Mouse (Mus musculus): ENCODE results near the gene Pawr. TPM values are rescaled to one million over a fixed set of nuclear protein-coding genes. Genes with fewer than 3 reads are reported as not detected.
A peak's percentile ranks its signal among the peaks of the same experiment; 100 is the strongest.

Pawr gene
- polyA plus RNA-seq, 1 experiment from 2014 or later: 2.2 TPM

DNA sequence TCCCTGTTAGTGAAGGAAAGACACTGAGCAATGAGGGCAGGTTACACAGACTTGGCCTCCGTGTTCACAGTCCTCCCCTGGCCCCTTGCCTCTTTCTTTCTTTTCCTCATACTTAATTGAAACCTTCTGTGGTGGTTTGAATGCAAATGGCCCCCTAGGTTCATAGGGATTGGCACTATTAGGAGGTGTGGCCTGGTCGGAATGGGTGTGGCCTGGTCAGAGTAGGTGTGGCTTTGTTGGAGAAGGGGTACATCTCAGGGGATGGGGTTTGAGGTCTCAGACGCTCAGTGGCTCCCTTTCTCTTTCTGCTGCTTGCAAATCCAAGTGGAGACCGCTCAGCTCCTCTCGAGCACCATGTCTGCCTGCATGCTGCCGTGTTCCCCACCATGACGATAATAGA lies 37.2 kb upstream of the Pawr start:
- Histone ChIP-seq H3K27ac (no peak overlapping the region), H3K9me3 (no peaks in the 10 kb centered on the region), H3K27me3 (no peaks in the 10 kb centered on the region), H3K4me3 (no peak overlapping the region), H3K4me1 (no peaks in the 10 kb centered on the region), H3K36me3 (no peaks in the 10 kb centered on the region), H3K9ac (no peak overlapping the region), H3K4me2 (replicated peaks) (no peak overlapping the region)
- ATAC-seq (ENCODE audit: low FRiP score, low read depth): no peak
- 75% methylated on average over 7 of the region's 7 CpGs for WGBS

DNA sequence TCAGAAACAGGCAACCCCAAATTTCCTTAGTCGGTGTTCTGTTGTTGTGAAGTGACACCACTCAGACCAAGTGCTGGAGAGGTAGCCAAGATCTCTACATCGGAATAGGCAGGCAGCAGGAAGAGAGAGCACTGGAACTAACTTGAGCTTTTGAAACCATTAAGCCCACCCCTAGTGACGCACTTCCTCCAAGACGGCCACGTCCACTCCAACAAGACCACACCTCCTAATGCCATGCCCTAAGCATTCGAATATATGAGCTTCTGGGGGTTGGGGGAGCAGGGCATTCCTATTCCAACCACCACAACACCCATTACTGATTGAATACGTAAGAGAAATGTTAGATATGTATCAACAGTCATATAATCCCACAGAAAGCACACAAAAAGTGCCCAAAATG lies 35.5 kb upstream of the Pawr start:
- Histone ChIP-seq H3K27me3 (no peaks in the 10 kb centered on the region), H3K4me1 (no peaks in the 10 kb centered on the region), H3K9ac (no peak overlapping the region), H3K27ac (no peak overlapping the region), H3K36me3 (no peaks in the 10 kb centered on the region), H3K9me3 (no peaks in the 10 kb centered on the region), H3K4me3 (no peak overlapping the region), H3K4me2 (replicated peaks) (no peak overlapping the region)
- 79% methylated on average over 7 of the region's 7 CpGs for WGBS
- no peak for ATAC-seq (ENCODE audit: low FRiP score, low read depth)

DNA sequence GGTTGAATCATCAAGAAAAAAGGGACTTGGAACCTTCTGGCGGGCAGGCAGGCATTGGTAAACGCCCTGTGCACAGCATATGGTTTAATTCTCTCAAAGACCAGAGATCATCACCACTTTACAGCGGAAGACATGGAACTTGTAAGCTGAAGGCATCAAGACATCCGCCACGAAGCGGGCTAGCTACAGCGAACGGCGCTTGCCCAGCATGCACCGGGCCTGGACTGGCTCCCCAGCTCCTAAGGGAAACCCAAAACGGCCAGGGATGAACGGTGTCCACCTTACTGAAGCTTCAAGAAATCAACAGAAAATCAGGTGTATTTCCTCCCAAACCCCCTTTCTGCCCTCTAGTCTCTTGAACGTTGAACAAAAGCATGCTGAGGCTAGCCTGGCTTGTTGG lies 33.7 kb upstream of the Pawr start:
- Histone ChIP-seq H3K4me1 (no peaks in the 10 kb centered on the region), H3K27ac (no peak overlapping the region), H3K4me3 (no peak overlapping the region), H3K4me2 (replicated peaks) (no peak overlapping the region), H3K36me3 (no peaks in the 10 kb centered on the region), H3K27me3 (no peaks in the 10 kb centered on the region), H3K9me3 (no peaks in the 10 kb centered on the region), H3K9ac (no peak overlapping the region)
- 92% methylated on average over 13 of the region's 13 CpGs for WGBS
- no peak for ATAC-seq (ENCODE audit: low FRiP score, low read depth)

DNA sequence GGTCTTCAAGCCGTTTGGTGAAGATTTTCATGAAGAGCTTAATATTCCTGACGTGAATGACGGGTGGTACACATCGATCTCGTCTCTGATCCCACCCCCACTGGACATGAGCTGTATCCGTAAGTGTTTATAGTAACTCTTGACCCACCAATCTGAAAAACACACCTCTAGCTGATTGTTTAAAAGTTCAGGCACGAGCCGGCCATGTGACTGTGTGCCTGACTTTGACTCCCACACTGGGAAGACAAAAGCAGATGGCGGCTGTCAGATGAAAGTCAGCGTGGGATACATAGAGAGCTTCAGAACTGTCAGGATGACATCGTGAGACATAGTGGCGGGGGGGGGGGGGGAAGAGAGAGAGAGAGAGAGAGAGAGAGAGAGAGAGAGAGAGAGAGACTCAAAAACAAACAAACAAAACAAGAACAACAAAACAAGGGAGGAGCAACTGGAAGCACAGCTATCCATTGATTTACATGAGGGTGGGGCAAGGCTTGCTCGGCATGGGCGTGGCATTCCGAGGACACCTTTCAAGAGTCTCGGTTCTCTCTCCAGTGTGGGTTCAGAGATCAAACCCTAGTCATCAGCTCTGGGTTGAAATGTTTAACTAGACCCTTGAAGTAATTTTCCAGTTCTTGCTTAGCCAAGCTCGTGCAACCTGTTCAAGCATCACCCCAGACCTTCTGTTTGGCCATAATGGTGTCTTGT lies 32.9 kb upstream of the Pawr start:
- WGBS: 86% methylated on average over 16 of the region's 17 CpGs
- Histone ChIP-seq H3K4me3 (no peak overlapping the region), H3K36me3 (no peaks in the 10 kb centered on the region), H3K4me2 (replicated peaks) (no peak overlapping the region), H3K9me3 (no peaks in the 10 kb centered on the region), H3K9ac (no peak overlapping the region), H3K27me3 (no peaks in the 10 kb centered on the region), H3K4me1 (no peaks in the 10 kb centered on the region), H3K27ac (no peak overlapping the region)
- ATAC-seq (ENCODE audit: low FRiP score, low read depth): no peak

DNA sequence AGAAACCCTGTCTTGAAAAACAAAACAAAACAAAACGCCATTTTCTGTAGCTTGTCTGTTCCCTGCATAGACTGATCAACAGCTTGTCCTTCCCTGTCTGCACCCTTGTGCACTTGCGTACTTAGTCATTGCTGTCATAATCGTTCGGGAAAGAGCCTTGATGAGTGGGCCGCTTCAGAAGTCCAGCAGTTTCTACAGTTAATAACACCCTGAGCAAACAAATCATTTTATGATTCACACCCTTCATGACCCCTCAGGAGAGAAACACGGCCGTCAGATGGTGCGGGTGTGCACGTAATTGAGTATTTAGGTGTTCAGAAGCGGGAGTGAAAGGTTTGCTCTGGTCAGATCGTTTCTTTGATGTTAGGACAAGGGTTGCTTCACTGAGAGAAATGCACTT lies 32.1 kb upstream of the Pawr start:
- no peaks in the 10 kb centered on the region for H3K36me3 ChIP-seq
- no peaks in the 10 kb centered on the region for H3K9me3 ChIP-seq
- H3K4me1 ChIP-seq: no peaks in the 10 kb centered on the region
- H3K9ac ChIP-seq: no peak overlapping the region
- 47% methylated on average over 11 of the region's 11 CpGs for WGBS
- no peak overlapping the region for H3K4me3 ChIP-seq
- no peak overlapping the region for H3K27ac ChIP-seq
- H3K4me2 ChIP-seq (replicated peaks): no peak overlapping the region
- no peaks in the 10 kb centered on the region for H3K27me3 ChIP-seq
- no peak for ATAC-seq (ENCODE audit: low FRiP score, low read depth)

DNA sequence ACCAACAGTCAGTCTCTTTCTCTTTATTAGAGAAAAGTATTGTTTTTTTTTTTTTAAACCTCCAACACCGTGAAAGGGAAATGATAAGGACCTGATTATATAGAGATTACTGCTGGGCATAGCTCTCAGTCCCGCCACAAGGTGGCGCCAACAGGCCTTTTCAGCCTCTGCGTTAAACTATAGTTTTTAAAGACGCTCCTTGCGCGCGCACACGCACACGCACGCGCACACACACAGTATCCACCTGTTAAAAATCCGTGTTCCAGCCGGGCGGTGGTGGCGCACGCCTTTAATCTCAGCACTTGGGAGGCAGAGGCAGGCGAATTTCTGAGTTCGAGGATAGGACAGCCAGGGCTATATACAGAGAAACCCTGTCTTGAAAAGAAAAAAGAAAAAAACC lies 31.1 kb upstream of the Pawr start:
- Histone ChIP-seq H3K27me3 (no peaks in the 10 kb centered on the region), H3K27ac (no peak overlapping the region), H3K9me3 (no peaks in the 10 kb centered on the region), H3K4me2 (replicated peaks) (peak overlapping the region; percentile 45), H3K4me3 (no peak overlapping the region), H3K36me3 (no peaks in the 10 kb centered on the region), H3K9ac (no peak overlapping the region), H3K4me1 (no peaks in the 10 kb centered on the region)
- 12% methylated on average over 19 of the region's 19 CpGs for WGBS
- ATAC-seq (ENCODE audit: low FRiP score, low read depth): peak; percentile 74

DNA sequence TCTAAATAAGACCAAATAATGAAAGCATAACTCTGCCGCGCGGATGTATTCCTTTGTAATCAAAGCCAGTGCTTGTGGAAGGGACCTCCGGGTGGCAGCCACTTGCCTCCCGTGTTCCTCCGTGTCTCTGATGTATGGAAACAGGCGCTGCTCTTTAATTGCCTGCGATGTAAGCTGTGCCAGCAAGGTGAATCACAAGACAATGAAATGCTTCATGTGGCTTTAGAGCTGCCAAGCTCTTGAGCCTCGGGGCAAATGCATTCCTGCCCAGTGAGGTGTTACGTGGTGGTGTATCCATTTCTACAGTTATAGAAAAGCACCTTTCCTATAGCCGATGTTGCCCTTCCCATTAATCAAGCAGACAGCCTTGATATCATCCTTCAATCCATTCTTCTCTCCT lies 24.1 kb upstream of the Pawr start:
- Histone ChIP-seq H3K27ac (no peak overlapping the region), H3K4me2 (replicated peaks) (no peak overlapping the region), H3K9ac (no peak overlapping the region), H3K9me3 (no peaks in the 10 kb centered on the region), H3K27me3 (no peaks in the 10 kb centered on the region), H3K36me3 (no peaks in the 10 kb centered on the region), H3K4me1 (no peaks in the 10 kb centered on the region), H3K4me3 (no peak overlapping the region)
- WGBS: 67% methylated on average over 11 of the region's 11 CpGs
- ATAC-seq (ENCODE audit: low FRiP score, low read depth): no peak

DNA sequence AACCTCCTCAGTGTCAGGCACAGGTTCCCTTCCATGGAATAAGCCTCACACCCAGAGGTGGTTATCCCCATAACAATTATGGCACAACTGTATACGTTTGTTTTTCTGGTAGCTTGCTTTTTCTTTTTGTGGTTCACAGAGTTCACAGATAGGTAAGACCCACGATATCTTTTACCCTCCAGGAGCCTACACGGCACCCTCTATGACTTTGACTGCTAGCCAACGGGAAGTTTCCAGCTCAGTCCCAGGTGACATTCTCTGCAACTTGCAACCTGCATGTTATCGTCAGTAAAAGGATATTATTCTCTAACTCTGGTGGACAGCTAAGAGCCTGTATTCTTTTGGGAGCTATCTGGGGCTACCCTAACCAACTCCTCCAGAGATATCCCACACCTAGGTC lies 21.7 kb upstream of the Pawr start:
- 85% methylated on average over 5 of the region's 5 CpGs for WGBS
- Histone ChIP-seq H3K4me3 (no peak overlapping the region), H3K27ac (no peak overlapping the region), H3K4me2 (replicated peaks) (no peak overlapping the region), H3K27me3 (no peaks in the 10 kb centered on the region), H3K9ac (no peak overlapping the region), H3K9me3 (no peaks in the 10 kb centered on the region), H3K4me1 (peaks cover 2% of the 10 kb centered on the region; the same call in 1 of the 2 replicates), H3K36me3 (no peaks in the 10 kb centered on the region)
- ATAC-seq (ENCODE audit: low FRiP score, low read depth): no peak

DNA sequence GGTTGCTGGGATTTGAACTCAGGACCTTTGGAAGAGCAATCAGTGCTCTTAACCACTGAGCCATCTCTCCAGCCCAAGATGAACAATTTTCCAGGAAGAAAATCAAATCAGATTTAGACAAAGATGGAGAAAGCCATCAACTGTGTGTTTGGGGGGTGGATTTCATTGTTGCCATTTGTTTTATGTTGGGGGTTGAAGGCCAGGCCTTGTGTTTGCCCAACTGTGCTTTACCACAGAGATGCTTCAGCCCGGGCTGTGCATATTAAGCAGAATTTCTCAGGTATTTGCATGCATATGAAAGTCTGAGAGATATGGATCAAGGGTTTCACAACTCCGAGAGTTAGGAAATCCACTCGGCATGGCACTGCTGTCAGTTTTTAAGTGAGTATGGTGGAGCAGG lies 20.5 kb upstream of the Pawr start:
- Histone ChIP-seq H3K4me3 (no peak overlapping the region), H3K4me1 (peaks cover 2% of the 10 kb centered on the region; the same call in 1 of the 2 replicates), H3K36me3 (no peaks in the 10 kb centered on the region), H3K9ac (no peak overlapping the region), H3K4me2 (replicated peaks) (no peak overlapping the region), H3K9me3 (no peaks in the 10 kb centered on the region), H3K27me3 (no peaks in the 10 kb centered on the region), H3K27ac (no peak overlapping the region)
- ATAC-seq (ENCODE audit: low FRiP score, low read depth): no peak
- 87% methylated on average over 3 of the region's 3 CpGs for WGBS

DNA sequence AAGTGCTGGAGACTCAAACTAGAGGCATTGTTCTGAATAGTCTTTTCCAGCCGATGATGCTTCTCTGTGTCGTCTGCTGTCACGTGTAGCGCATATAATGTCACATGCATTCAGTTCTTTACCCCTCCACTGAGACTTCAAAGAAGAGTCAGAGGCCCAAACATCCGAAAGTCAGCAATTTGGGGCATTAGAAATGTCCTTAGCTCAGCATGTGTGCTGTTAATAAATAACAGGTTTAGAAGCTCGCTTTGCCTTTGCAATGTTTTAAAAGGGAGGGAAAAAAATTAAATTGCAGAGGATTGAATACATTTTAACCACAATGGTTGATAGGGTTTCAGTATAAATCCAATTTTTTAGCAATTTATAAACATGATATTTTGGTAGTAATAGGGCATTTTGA lies 18.1 kb upstream of the Pawr start:
- Histone ChIP-seq H3K27me3 (no peaks in the 10 kb centered on the region), H3K9ac (no peak overlapping the region), H3K9me3 (no peaks in the 10 kb centered on the region), H3K4me2 (replicated peaks) (no peak overlapping the region), H3K27ac (no peak overlapping the region), H3K36me3 (no peaks in the 10 kb centered on the region), H3K4me3 (no peak overlapping the region), H3K4me1 (peaks cover 2% of the 10 kb centered on the region; the same call in 1 of the 2 replicates)
- ATAC-seq (ENCODE audit: low FRiP score, low read depth): no peak
- 29% methylated on average over 6 of the region's 6 CpGs for WGBS

DNA sequence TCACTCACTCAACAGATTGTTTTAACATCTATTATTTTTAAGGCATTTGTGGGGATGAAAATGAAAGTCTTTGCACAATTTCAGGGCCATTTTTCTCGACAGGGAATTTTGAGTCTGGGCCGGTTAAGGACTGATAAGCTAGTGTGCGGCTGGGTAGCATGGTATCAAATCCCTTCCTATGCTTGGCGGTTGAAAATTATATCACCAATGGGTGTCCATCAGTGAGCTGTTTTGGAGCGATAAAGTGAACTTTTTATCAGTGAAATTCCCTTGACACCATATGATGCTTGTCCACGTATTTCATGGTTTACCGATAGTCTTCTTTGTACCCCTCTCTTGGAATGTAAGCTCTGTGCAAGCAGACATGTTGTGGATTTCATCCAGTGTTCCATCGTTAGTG lies 17.5 kb upstream of the Pawr start:
- Histone ChIP-seq H3K4me2 (replicated peaks) (no peak overlapping the region), H3K9me3 (no peaks in the 10 kb centered on the region), H3K4me3 (no peak overlapping the region), H3K27me3 (no peaks in the 10 kb centered on the region), H3K36me3 (no peaks in the 10 kb centered on the region), H3K27ac (no peak overlapping the region), H3K4me1 (peaks cover 2% of the 10 kb centered on the region; the same call in 1 of the 2 replicates), H3K9ac (no peak overlapping the region)
- 79% methylated on average over 8 of the region's 8 CpGs for WGBS
- ATAC-seq (ENCODE audit: low FRiP score, low read depth): no peak

DNA sequence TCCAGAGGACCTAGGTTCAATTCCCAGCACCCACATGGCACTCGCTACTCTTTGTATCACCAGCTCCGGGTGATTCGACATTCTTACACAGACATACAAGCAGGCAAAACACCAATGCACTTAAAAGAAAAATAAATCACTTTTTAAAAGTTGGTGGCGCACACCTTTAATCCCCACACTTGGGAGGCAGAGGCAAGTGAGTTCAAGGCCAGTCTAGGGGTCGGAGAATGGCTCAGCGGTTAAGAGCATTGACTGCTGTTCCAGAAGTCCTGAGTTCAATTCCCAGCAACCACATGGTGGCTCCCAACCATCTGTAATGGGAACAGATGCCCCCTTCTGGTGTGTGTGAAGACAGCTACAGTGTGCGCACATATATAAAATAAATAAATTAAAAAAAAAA lies 16.7 kb upstream of the Pawr start:
- H3K4me1 ChIP-seq: peaks cover 2% of the 10 kb centered on the region; the same call in 1 of the 2 replicates
- no peak for ATAC-seq (ENCODE audit: low FRiP score, low read depth)
- no peaks in the 10 kb centered on the region for H3K27me3 ChIP-seq
- no peaks in the 10 kb centered on the region for H3K36me3 ChIP-seq
- no peak overlapping the region for H3K9ac ChIP-seq
- H3K27ac ChIP-seq: no peak overlapping the region
- H3K4me3 ChIP-seq: no peak overlapping the region
- no peak overlapping the region for H3K4me2 ChIP-seq (replicated peaks)
- WGBS: 93% methylated on average over 7 of the region's 7 CpGs
- no peaks in the 10 kb centered on the region for H3K9me3 ChIP-seq

DNA sequence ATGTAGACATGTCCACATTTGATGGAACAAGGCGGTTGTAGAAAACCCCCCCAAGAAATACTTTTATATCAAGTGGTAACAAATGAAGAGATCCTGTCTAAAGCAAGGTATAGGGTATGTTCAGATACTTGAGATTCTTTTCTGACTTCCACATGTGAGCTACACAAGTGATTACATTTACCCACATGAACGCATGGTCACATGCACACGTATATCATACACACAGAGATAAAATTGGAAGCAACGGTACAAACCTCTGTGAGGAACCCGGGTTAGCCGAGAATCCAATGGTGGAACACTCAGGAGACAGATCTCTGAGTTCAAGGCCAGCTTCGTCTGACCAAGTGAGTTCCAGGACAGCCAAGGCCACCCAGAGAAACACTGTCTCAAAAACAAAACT lies 3.6 kb upstream of the Pawr start:
- H3K4me3 ChIP-seq: no peak overlapping the region
- WGBS: 90% methylated on average over 7 of the region's 7 CpGs
- H3K4me1 ChIP-seq: peaks cover 7% of the 10 kb centered on the region; the same call in 1 of the 2 replicates
- H3K4me2 ChIP-seq (replicated peaks): no peak overlapping the region
- H3K27ac ChIP-seq: no peak overlapping the region
- ATAC-seq (ENCODE audit: low FRiP score, low read depth): no peak
- peaks cover 19% of the 10 kb centered on the region for H3K27me3 ChIP-seq
- H3K9ac ChIP-seq: no peak overlapping the region
- H3K36me3 ChIP-seq: no peaks in the 10 kb centered on the region
- no peaks in the 10 kb centered on the region for H3K9me3 ChIP-seq

All from limb, embryonic 13.5 days (tissue).